Mouse (Mus musculus): ENCODE measurements around the gene Fam229a.
"Not testable (repeated sequence)": the region's sequence is repeated elsewhere in the genome, so short reads cannot be mapped to it uniquely, and the experiment has no call there.

Gene Fam229a

GRCm38 (mm10) chr4:129490972-129491880 lies at the start of gene Fam229a, which contains the start of gene Tssk3:
Fam229a (plus strand) TSS chr4:129491190.
Tssk3 (minus strand) TSS chr4:129491022.
- DNase-seq, result peak; percentile 49

GRCm38 (mm10) chr4:129447360-129447759 lies 43.6 kb upstream of the Fam229a start:
- no peak for DNase-seq

- DNase-seq, result no peak
These were observed 43.0 kb upstream of the Fam229a start for GRCm38 (mm10) chr4:129447778-129448563.

GRCm38 (mm10) chr4:129448713-129449112 lies 42.3 kb upstream of the Fam229a start:
- DNase-seq, result no peak

GRCm38 (mm10) chr4:129450851-129451250 lies 40.1 kb upstream of the Fam229a start:
- DNase-seq, result no peak

GRCm38 (mm10) chr4:129451471-129452169 lies 39.4 kb upstream of the Fam229a start:
- DNase-seq, result no peak

- peak; percentile 80 for DNase-seq
These were observed 35.7 kb upstream of the Fam229a start for GRCm38 (mm10) chr4:129455265-129455664.

- DNase-seq, result no peak
These were observed 34.9 kb upstream of the Fam229a start for GRCm38 (mm10) chr4:129456126-129456525.

- not testable (repeated sequence) for DNase-seq
These were observed 33.7 kb upstream of the Fam229a start for GRCm38 (mm10) chr4:129457311-129457710.

GRCm38 (mm10) chr4:129459726-129460125 lies 31.3 kb upstream of the Fam229a start:
- no peak for DNase-seq

GRCm38 (mm10) chr4:129460827-129461182 lies 30.2 kb upstream of the Fam229a start:
- no peak for DNase-seq

- DNase-seq, result peak; percentile 100
These were observed 29.6 kb upstream of the Fam229a start, which contains the start of gene Bsdc1 for GRCm38 (mm10) chr4:129461183-129461960. Bsdc1 (plus strand) TSS chr4:129461581.

- no peak for DNase-seq
These were observed 28.9 kb upstream of the Fam229a start for GRCm38 (mm10) chr4:129462118-129462517.

GRCm38 (mm10) chr4:129463097-129464059 lies 27.6 kb upstream of the Fam229a start:
- DNase-seq, result no peak

- DNase-seq, result no peak
These were observed 26.6 kb upstream of the Fam229a start for GRCm38 (mm10) chr4:129464286-129464815.

- DNase-seq, result no peak
These were observed 14.9 kb upstream of the Fam229a start for GRCm38 (mm10) chr4:129476047-129476446.

- DNase-seq, result no peak
These were observed 11.1 kb upstream of the Fam229a start for GRCm38 (mm10) chr4:129479863-129480262.

- no peak for DNase-seq
These were observed 9.9 kb upstream of the Fam229a start for GRCm38 (mm10) chr4:129481090-129481489.

- DNase-seq, result no peak
These were observed 3.7 kb downstream of the Fam229a start for GRCm38 (mm10) chr4:129494681-129495080.

- no peak for DNase-seq
These were observed 4.9 kb downstream of the Fam229a start for GRCm38 (mm10) chr4:129495672-129496562.
